Mouse (Mus musculus) right cerebral cortex, postnatal 36 days (tissue): Measurements from ENCODE around the gene Gpc4.

ENCODE experiments used
- DNase-seq, 2 experiments: peaks; one replicate each; pipeline ENCODE4 v3.0.0; 2022; ENCODE audit warnings: low spot score in 2 of 2, mixed read lengths in 1 of 2

Gene Gpc4

DNA sequence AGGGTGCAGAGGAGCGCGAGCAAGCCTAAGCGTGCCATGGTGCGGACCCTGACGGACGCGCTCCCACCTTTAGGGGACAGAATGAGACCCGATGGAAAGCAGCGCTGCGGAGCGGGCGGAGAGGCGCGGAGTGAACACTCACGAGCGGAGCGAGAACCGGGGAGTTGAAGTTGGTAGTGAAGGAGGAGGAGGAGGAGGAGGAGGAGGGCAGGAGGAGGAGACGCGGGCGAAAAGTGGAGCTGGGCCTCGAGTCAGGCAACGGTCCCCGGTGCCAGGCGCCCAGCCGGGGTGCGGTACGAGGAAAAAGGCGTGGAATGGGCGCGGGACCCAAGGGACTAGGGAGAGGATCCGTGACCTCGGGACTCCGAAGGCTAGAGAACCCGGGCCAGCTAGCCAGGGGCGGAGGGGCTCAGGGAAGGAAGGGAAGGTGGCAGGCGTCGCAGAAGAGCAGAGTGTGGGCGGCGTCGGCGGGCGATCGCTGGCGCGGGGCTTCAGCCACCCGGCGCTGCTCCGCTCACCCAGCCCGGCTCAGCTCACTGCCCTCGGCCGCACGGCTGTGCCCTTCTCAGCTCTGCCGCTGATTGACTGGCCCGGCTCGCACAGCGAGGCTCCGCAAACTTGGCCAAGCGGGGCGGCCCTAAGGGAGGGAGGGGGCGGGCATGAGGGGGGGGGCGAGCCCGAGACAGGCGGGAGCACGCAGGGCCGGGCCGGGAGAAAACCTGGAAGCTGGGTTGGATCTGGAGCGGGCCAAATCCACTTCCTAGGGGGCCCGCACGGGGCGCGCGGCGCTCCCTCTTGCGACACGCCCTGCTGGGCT lies at the start of gene Gpc4:
Gene Gpc4, minus strand, starts transcription at position 515 of the 817 bp plus-strand sequence.
- peak; percentile 14 to 18 for DNase-seq

DNA sequence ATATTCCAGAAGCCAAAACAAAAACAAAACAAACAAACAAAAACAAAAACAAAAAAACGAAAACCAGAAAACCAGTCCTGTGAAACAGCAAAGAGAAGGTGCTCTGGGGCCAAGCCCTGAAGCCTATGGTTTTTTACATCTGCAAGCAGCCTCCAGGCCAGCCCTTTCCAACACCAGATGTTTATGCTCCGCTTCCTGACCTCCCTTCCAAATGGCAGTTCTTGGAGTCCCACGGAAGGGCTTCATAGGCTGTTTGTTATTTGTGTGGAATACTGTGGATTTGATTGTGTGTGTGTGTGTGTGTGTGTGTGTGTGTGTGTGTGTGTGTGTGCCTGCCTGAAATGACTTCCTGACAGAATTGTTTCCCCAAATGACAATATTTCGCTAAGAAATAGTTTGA lies 47.8 kb upstream of the Gpc4 start:
- no peak for DNase-seq

DNA sequence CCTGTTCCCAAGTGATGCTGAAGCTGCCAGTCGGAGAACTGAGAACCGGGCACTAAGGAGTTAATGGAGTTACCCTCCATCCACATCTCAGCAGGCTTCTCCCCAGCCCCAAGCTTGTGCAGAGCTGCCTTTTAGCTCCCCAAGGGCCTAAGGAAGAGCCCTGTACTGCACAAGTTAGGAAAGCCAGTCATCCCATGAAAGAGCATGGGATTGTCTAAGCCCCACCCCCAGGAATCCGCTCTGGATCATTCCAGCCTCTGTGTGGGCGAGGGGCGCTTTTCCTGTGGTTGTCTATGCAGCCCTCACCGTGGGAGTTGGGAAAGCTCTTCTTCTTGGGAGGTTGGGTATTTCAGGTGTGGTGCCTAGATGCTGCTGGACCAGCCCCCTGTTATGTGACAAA lies 34.8 kb upstream of the Gpc4 start:
- no peak for DNase-seq

DNA sequence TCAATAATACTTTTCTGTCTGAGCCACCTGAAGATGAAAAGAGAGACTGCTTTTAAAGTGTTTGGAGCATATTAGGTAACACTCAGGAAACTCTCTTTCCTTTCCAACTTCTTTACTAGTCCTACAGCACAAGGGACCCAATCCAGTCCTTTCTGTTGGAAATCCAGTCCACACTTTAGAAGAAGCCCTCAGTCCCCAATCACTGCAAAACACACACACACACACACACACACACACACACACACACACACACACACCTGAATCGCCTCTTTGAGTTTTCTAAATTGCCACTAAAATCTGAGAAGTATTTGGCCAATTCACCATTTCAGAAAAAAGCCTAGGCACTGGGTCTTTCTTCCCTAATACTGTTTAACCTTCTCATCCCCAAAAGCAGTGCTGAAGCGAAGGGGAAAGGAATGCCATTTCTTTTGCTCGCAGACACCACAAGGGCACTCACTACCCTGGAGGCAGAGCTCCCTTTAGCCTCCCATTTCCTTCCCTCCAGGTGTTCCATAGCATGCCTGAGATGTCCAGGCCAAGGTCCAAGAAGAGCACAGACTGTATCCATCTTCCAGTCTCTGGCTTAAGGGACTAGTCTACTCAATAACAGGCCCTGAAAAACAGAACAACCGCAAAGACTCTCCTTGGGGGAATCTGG lies 28.4 kb upstream of the Gpc4 start:
- DNase-seq = no peak

DNA sequence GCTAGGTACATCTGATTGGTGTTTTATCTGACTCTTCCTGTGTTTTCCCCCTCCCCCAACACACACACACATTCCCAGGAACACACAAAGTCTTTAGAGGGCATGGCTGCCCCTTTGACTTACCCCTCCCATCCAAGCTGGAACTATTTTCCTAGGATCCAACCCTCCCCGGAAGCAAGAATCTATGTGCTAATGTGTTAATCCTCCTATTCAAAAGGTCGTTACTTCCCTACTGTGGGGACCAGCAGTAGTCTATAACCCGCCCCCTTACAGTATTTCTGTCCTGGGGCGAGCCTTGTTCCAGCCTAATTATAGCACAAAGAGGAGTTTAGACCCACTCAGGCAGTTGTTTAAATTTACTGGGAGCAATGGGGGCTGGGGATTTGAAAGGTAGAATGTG lies 24.0 kb upstream of the Gpc4 start:
- DNase-seq = no peak

DNA sequence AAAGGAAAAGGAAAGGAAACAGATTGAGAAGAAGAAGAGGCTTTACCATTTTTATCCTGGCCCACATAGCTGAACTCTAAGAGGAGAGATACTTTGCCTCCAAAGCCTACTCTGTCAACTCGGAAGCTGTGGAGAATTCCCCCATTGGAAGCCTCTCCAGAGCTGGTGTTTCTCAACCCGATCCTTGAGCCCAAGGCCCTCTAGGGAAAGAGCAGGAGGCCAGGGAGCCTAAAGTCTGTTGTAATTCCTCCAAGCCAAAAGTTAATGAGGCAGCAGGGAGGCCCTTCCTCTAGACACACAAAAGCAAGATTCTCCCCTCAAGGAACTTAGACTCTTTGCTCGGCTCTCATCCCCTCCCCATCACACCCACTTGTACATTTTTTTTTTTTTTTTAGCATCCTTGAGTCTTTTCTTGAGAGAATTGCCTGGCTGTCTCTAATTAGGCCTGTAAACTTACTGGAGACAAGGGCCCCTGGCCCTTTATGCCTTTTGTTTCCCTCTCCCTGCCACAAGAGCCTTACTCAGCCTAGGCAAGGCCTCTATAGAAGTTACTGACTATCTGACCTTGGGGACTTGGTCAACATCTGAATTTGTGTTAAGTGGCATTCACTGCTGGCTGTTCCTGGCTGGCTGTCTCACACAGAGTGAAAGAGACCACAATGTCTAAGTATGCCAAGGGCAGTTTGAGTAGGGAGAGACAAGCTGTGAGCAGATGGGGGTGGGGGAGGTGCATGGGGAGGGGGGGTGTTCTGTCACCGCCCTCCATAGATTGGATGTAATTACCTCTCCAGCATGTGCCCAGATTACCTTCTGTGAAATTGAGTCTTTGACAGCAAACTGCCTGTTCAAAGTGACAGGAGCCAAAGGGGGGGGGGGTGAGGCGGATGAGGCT lies 18.7 kb upstream of the Gpc4 start:
- no peak for DNase-seq

DNA sequence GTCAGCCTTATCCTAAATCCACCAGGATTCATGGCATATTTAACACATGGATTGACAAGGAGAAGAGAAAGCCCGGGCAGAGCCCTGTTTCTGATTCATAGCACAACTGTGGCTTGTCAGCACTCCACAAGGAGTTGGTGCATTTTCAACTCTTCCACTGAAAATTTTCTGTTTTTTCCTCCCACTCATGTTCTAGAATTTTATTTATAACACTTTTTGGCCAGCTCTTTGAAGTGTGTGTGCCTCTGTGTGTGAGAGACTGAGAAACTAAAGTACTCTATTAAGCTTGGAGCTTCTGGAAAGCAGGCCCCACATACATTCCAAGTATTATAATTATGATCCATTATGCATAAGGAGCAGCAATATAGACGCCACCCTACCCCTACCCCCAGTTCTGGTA lies 16.3 kb upstream of the Gpc4 start:
- peak in 1 of 2 experiments; percentile 7 for DNase-seq

DNA sequence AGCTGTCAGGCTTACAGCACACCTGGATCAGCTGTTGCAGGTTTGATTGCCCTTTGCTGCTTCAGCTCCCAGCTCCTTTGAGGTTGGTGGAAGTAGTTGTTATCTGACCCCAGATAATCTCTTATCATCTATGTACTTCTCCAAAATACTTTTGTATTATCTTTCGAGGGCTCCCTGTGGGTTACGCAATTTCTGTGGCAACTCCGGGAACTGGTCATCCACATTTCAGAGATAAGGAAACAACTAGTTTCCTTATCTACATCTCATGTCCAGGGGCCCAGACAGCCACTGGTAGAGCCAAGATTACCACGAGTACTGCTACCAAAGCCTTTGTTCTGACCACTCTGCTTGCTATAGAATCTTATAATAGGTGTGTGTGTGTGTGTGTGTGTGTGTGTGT lies 12.0 kb upstream of the Gpc4 start:
- DNase-seq = no peak

DNA sequence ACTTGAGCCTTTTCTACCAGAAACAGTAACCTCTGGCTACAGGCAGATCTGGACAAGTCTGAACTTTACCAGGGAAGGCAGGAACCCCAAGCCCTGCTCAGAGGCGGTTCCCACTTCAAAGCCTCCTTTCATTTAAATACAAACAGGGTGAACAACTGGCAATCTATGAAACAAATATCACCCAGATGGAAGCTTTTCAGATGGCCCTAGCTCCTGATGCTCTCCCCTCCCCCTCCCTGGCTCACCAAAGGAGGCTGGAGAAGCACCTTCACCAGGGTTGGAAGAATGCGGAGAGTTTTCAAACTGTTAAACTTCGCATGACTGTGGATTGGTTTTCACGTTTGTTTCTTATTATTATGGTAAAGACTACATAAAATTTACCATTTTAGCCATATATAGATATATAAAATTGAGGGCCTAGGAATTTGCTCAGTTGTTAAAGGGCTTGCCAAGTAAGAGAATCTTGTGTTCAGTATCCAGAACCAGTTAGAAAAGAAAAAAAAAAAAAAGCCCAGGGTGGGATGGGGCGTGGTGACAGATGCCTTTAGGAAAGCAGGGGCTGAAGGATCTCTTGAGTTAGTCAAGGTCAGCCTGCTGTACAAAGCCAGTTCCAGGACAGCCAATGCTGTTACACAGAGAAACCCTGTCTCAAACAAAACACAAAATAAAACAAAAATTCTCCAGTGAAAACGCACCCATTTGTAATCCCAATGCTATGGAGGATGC lies 2.6 kb upstream of the Gpc4 start:
- DNase-seq = no peak

DNA sequence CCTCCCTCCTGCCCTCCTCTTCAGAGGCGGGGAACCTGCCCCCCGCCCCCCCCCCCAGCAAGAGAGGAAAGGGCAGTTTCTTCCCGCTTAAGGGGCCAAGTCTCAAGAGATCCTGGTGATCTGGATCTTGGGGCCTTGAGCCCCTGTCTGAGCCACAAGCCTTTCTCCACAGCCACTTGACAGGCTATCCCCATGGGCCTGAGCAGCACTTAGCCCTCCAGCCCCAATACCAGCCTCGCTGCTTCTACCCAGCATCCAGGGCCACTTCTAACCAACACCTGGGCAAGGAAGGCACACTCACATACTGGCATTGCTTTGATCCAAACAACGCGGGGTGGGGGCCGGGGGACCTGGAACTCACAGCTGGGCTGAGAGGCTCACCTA lies 495 bp upstream of the Gpc4 start:
- no peak for DNase-seq

DNA sequence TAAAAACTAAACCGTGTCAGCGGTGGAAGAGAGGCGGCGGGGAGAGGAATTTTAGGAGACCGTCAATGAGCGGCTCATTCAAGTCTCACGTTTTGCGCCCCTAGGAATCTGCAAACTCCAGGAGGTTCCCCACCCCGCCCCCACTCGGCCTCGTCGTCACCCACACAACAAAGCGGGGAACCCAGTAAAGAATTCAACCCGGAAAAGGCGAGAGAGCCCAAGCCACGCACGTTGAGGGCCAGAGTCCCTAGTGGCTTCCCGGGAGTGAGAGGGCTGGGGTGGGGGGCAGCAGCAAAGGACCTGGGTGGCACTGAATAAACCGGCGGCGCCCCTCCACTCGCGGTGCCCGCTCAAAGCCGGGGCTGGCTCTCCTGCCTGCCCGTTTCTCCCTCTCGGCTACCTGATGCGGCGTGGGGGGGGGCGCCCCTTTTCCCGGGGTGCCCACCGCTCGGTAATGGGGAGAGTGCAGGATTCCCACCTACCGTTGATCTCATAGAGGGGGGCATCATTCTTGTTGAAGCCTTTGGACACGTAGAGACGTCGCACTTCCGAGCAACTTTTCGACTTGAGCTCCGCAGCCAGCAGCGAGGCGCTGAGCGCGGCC lies 816 bp downstream of the Gpc4 start:
- DNase-seq = no peak

DNA sequence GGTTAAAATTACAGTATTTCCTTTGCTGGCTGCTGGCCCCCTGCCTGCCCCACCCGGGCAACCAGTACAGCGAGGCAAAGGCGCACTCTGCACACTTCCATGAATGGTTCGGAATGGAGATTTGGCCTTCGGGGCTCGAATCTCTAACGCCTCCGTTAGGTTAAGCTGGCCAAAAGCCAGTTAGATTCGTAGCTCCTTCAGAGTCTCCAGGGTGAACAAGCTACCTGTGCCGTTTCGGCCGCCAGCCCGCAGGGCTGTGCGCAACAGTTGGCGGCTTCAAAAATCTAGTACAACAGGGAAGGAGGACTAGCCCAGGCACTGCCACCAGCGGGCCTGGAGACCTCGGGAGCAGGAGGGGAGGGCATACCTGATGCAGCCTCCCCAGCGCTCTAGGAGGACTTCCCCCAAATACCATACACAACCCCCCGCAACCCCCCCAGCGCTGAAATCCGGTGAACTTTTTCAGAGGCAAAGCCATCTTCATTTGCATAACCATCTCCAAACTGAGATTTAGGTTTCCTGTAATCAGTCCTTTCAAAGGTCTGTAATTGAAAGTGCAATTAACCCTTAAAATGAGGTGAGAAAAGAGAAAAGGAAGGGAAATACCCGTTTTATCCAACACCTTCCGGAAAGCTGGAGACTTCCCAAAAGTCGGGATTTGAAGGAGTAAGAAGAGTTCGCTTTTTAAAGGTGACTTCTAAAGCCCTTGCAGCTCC lies 1.5 kb downstream of the Gpc4 start:
- DNase-seq = no peak

DNA sequence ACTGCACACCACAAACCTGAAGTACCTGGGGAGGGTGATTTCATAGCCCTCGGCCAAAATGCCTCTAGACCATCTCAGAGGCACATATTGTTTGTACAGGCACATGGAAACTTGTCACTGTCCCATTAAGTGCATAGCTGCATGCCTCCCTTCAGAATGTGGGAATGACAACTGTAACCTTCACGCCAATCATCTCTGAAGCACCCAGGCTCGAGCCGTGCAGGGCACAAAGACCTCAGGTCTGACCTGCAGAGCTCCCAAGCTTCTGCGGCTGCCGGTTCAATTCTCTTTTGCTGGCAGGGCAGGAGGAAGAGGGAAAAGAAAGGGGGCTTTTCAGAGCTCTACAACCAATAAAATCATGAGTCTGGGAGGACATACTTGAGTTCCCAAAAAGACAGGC lies 2.3 kb downstream of the Gpc4 start:
- DNase-seq = no peak

DNA sequence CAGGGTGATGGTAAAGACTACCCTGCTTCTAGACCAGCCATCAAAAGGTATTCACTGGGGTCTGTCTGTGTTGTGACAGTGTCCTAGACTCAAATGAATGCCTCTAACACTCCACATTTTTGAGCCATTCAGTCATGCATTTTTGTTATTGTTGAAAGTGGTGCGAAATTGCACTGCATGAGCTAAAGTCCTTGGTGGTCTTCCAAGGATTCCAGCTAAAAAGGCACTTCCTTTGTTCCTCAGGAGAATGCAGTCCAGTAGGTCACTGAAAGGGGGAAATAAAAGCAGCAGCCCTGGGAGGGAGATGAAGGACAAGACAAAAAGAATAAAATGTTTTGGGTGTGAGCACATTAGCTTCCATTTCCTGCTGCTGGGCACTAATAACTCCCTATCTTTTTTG lies 2.8 kb downstream of the Gpc4 start:
- no peak for DNase-seq

DNA sequence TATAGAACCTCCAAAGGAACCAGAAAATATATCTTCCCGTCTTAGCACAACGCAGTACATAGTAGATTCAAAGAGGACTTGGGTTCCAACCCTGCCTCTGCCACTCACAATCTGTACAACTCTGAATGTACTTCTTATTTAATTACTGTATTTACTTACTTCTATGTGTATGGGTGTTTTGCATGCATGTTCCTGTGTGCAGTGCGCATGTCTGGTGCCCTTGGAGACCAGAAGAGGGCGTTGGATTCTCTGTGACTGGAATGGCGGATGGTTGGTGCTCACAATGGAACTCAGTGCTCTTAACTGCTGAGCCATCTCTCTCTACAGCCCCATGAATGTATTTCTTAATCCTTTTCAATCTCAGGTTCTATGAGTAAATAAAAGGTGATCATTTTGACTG lies 5.4 kb downstream of the Gpc4 start:
- DNase-seq = no peak

DNA sequence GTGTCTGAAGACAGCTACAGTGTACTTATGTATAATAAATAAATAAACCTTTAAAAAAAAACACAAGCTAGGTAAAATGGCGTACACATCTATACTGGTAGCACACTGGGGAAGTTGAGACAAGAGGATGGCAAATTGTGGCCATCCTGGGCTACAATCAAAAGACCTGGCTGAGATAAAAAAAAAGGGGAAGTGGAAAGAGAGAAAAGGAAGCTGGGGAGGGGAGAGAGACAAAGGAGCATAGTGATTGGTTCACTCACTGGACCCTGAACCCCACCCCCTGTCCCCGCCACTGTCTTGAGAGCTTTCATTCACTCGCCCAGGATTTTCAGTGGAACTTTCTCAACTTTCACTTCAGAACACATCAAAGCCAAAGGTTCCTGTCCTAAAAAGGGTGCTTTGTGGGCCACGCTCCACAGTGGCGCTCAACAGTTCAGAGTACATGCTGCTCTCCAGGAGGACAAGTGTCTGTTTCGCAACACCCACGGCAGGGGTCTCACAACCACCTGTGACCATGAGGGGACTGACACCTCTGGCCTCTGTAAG lies 9.6 kb downstream of the Gpc4 start:
- DNase-seq = no peak

DNA sequence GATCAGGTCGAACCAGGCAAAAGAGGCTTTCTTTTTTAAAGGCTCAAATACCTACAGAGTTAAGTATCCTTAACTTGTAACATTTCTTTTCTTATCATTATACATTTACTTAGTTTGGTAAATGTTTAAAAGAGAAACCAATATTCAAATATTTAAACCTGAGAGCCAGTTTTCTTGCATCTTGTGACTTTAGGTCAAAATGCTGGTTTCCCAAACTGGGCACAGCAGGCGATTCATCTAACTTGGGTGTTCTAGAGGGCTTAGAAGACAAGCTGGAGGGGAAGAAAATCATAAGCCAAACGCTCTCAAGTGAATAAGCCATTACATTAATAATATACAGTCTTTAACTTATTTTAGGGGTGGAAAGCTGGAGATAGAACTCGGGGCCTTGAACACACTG lies 10.2 kb downstream of the Gpc4 start:
- DNase-seq = no peak

DNA sequence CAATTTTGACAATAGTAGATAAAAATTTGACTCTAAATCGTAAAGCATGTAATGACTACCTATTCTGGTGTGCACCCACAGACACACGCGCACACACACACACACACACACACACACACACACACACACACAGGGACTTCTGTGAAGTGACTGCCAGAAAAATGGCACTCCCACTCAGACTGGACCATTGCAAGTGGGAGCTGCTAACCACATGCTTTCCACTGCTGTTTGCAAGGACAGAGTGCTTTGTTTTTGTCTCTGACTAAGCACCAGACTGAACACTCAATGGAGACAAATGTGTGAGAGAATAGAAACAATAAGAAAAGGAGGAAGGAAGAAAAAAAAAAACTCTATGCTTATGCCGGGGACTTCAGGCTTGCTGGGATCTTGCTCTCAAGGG lies 11.6 kb downstream of the Gpc4 start:
- peak; percentile 12 to 41 for DNase-seq

DNA sequence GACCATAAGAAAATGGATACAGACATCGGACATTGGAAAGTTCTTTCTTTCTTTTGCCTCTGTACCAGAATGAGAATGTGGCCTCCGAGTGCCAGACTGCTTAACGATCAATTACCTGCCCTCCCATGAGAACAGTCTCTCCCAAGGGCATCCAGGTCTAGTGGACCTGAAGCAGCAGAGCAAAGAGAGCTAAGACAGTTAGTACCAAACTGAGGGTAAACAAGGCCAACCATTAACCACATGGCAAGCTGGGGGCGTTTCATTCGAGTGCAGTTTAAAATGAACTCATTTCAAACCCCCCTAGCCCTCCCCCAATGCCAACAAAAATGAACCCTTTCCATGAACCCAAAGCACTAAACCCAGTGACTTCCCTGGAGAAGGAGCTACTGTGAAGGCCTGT lies 12.1 kb downstream of the Gpc4 start:
- DNase-seq = no peak

DNA sequence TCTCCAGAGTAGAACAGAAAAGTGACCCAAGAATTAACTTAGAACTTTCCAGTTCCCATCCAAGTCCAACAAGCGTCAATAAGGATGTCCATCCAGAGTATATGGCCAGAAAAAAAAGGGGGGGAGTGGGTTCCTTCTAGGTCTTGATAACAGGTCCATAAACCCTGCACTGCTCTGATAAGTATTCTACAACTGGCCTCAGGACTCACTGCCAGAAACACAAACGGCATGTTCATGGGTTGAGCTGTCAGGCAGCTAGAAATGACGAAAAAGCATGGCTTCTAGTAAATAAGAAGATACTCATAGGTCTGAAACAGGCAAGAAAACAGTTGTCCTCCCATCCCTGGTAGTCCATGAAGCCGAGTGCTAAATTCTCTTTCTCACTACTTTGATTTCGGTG lies 13.5 kb downstream of the Gpc4 start:
- no peak for DNase-seq

DNA sequence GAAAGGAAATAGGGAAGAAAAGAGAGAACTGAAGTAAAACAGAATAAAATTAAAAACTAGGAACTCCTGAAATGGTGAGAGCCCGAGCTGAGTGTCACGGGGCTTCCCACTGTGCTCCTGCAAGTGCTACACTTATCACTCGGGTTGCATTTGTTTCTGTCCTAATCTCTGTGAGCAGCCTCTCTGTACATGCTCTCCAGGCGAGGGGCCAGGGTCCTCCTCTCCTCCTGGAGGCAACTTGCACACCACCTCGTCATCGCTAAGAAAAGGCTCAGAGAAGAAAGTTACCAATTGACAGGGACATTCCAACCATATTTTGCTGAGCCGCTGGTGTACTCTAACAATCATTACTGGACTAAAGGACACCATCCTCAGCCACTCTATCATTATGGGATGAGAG lies 14.0 kb downstream of the Gpc4 start:
- DNase-seq = no peak
